Mouse (Mus musculus): ENCODE measurements at regions not wholly inside any gene's neighbourhood (a gene's known extent, or its start where the extent isn't known, plus 50 kb on each side); places are given as distances from the start of the nearest gene placed in this dataset.
A peak's percentile ranks its signal among the peaks of the same experiment; 100 is the strongest.
"Not testable (repeated sequence)": the region's sequence is repeated elsewhere in the genome, so short reads cannot be mapped to it uniquely, and the experiment has no call there.

- H3K4me1 ChIP-seq (replicated peaks; ENCODE audit: insufficient read depth, low read length), result no peaks in the 10 kb centered on the region
- H3K9ac ChIP-seq (ENCODE audit: low read depth, low read length), result no peak overlapping the region
- DNase-seq (ENCODE audit: low spot score), result no peak
- no peaks in the 10 kb centered on the region for H3K36me3 ChIP-seq (ENCODE audit: insufficient read depth, low read length)
- no peak overlapping the region for H3K27ac ChIP-seq
- WGBS, result 84% methylated on average over 4 of the region's 4 CpGs
- ATAC-seq (replicated peaks; ENCODE audit: low FRiP score, low read depth), result no peak
- no peaks in the 10 kb centered on the region for H3K9me3 ChIP-seq (replicated peaks; ENCODE audit: low read length)
- TF ChIP-seq CTCF (IDR thresholded peaks at IDR 0.05; ENCODE audit: low read depth), result no peak
- no peaks in the 10 kb centered on the region for H3K27me3 ChIP-seq (ENCODE audit: insufficient read depth, low read length)
- no peak overlapping the region for H3K4me3 ChIP-seq (replicated peaks; ENCODE audit: low read depth, low read length)
- no peak overlapping the region for H3K4me2 ChIP-seq (ENCODE audit: low read length)
Observed at GRCm38 (mm10) chr14:71561906-71562305, 929.7 kb downstream of the Gm9195 start.

DNA sequence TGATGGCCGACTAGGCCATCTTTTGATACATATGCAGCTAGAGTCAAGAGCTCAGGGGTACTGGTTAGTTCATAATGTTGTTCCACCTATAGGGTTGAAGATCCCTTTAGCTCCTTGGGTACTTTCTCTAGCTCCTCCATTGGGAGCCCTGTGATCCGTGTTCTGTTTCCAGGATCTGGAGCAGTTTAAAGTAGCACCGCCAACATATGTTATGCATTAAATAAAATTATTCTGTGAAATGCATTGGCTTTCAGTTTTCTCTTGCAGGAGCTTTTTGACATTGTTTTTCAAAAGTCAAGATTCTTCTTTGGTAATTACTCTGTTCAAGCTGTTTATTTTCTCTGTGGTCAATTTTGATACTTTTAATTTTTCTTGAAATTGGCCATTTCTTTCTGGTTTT, 937.3 kb downstream of the Gm9195 start:
- H3K4me3 ChIP-seq (replicated peaks; ENCODE audit: low read depth, low read length); H3K27me3 ChIP-seq (ENCODE audit: insufficient read depth, low read length); H3K27ac ChIP-seq; H3K4me2 ChIP-seq (ENCODE audit: low read length); ATAC-seq (replicated peaks; ENCODE audit: low FRiP score, low read depth); H3K9me3 ChIP-seq (replicated peaks; ENCODE audit: low read length); H3K36me3 ChIP-seq (ENCODE audit: insufficient read depth, low read length); H3K9ac ChIP-seq (ENCODE audit: low read depth, low read length); DNase-seq (ENCODE audit: low spot score); H3K4me1 ChIP-seq (replicated peaks; ENCODE audit: insufficient read depth, low read length): not testable (repeated sequence)
- WGBS, result 90% methylated on average over 2 of the region's 3 CpGs

GRCm38 (mm10) chr14:71543580-71543979, 943.9 kb upstream of the Fam160b2 start:
- Histone ChIP-seq H3K9ac (ENCODE audit: low read depth, low read length) (no peak overlapping the region), H3K36me3 (ENCODE audit: insufficient read depth, low read length) (no peaks in the 10 kb centered on the region), H3K4me1 (replicated peaks; ENCODE audit: insufficient read depth, low read length) (no peaks in the 10 kb centered on the region), H3K4me2 (ENCODE audit: low read length) (no peak overlapping the region), H3K4me3 (replicated peaks; ENCODE audit: low read depth, low read length) (no peak overlapping the region), H3K27ac (no peak overlapping the region), H3K27me3 (ENCODE audit: insufficient read depth, low read length) (no peaks in the 10 kb centered on the region), H3K9me3 (replicated peaks; ENCODE audit: low read length) (no peaks in the 10 kb centered on the region)
- ATAC-seq (replicated peaks; ENCODE audit: low FRiP score, low read depth), result no peak
- TF ChIP-seq CTCF (IDR thresholded peaks at IDR 0.05; ENCODE audit: low read depth), result no peak
- DNase-seq (ENCODE audit: low spot score), result no peak
- WGBS, result 86% methylated on average over 3 of the region's 3 CpGs

DNA sequence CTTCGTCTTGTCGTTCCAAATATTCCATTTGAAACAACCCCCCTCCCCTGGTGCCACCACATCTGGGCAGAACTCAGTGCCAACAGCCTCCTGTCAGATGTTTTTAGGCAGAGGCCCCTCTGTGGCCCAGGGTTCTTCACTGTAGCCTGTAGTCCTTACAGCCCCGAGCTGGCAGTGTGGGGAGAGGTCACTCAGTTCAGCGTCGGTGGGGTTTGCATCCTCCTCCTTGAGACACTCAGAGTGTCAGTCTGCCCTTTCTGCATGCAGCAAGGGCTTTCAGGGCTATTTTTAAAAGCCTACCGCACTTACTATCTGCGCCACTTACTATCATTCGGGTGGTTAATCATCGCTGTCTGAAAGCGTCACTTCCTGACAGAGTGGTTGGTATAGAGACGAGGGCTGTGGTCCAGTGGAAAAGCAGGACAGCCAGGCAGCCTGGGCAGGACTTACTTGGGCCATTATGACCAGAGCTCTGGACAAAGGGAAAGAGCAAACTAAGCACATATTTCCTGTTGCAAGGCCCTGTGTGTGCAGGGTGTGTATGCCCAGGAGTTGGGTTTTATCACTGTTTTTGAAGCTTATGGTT, 932.5 kb upstream of the Fam160b2 start:
- no peak overlapping the region for H3K27ac ChIP-seq
- WGBS, result 55% methylated on average over 11 of the region's 11 CpGs
- H3K36me3 ChIP-seq (ENCODE audit: insufficient read depth, low read length), result no peaks in the 10 kb centered on the region
- no peak overlapping the region for H3K4me3 ChIP-seq (replicated peaks; ENCODE audit: low read depth, low read length)
- H3K4me1 ChIP-seq (replicated peaks; ENCODE audit: insufficient read depth, low read length), result no peaks in the 10 kb centered on the region
- H3K4me2 ChIP-seq (ENCODE audit: low read length), result no peak overlapping the region
- no peaks in the 10 kb centered on the region for H3K27me3 ChIP-seq (ENCODE audit: insufficient read depth, low read length)
- no peak for ATAC-seq (replicated peaks; ENCODE audit: low FRiP score, low read depth)
- DNase-seq (ENCODE audit: low spot score), result no peak
- H3K9me3 ChIP-seq (replicated peaks; ENCODE audit: low read length), result no peaks in the 10 kb centered on the region
- TF ChIP-seq CTCF (IDR thresholded peaks at IDR 0.05; ENCODE audit: low read depth), result no peak
- no peak overlapping the region for H3K9ac ChIP-seq (ENCODE audit: low read depth, low read length)

GRCm38 (mm10) chr14:71531298-71531697, 931.7 kb upstream of the Fam160b2 start:
- H3K4me3 ChIP-seq (replicated peaks; ENCODE audit: low read depth, low read length), result no peak overlapping the region
- no peak overlapping the region for H3K4me2 ChIP-seq (ENCODE audit: low read length)
- no peaks in the 10 kb centered on the region for H3K36me3 ChIP-seq (ENCODE audit: insufficient read depth, low read length)
- no peak for DNase-seq (ENCODE audit: low spot score)
- ATAC-seq (replicated peaks; ENCODE audit: low FRiP score, low read depth), result no peak
- H3K4me1 ChIP-seq (replicated peaks; ENCODE audit: insufficient read depth, low read length), result no peaks in the 10 kb centered on the region
- no peaks in the 10 kb centered on the region for H3K27me3 ChIP-seq (ENCODE audit: insufficient read depth, low read length)
- TF ChIP-seq CTCF (IDR thresholded peaks at IDR 0.05; ENCODE audit: low read depth), result no peak
- no peak overlapping the region for H3K27ac ChIP-seq
- H3K9me3 ChIP-seq (replicated peaks; ENCODE audit: low read length), result no peaks in the 10 kb centered on the region
- no peak overlapping the region for H3K9ac ChIP-seq (ENCODE audit: low read depth, low read length)
- 63% methylated on average over 2 of the region's 2 CpGs for WGBS

- peak; percentile 55 for TF ChIP-seq CTCF (IDR thresholded peaks at IDR 0.05; ENCODE audit: low read depth)
- Histone ChIP-seq H3K27ac (no peak overlapping the region), H3K4me3 (replicated peaks; ENCODE audit: low read depth, low read length) (no peak overlapping the region), H3K36me3 (ENCODE audit: insufficient read depth, low read length) (no peaks in the 10 kb centered on the region), H3K9ac (ENCODE audit: low read depth, low read length) (no peak overlapping the region), H3K4me2 (ENCODE audit: low read length) (no peak overlapping the region), H3K4me1 (replicated peaks; ENCODE audit: insufficient read depth, low read length) (no peaks in the 10 kb centered on the region), H3K27me3 (ENCODE audit: insufficient read depth, low read length) (no peaks in the 10 kb centered on the region), H3K9me3 (replicated peaks; ENCODE audit: low read length) (no peaks in the 10 kb centered on the region)
- ATAC-seq (replicated peaks; ENCODE audit: low FRiP score, low read depth), result no peak
- WGBS, result 72% methylated on average over 6 of the region's 6 CpGs
- peak; percentile 19 for DNase-seq (ENCODE audit: low spot score)
Observed at GRCm38 (mm10) chr14:71530421-71530820, 930.8 kb upstream of the Fam160b2 start.

- ATAC-seq (replicated peaks; ENCODE audit: low FRiP score, low read depth) (no peak), DNase-seq (ENCODE audit: low spot score) (no peak)
- Histone ChIP-seq H3K36me3 (ENCODE audit: insufficient read depth, low read length) (no peaks in the 10 kb centered on the region), H3K9me3 (replicated peaks; ENCODE audit: low read length) (no peaks in the 10 kb centered on the region), H3K4me2 (ENCODE audit: low read length) (no peak overlapping the region), H3K4me1 (replicated peaks; ENCODE audit: insufficient read depth, low read length) (no peaks in the 10 kb centered on the region), H3K9ac (ENCODE audit: low read depth, low read length) (no peak overlapping the region), H3K27ac (no peak overlapping the region), H3K27me3 (ENCODE audit: insufficient read depth, low read length) (no peaks in the 10 kb centered on the region), H3K4me3 (replicated peaks; ENCODE audit: low read depth, low read length) (no peak overlapping the region)
- 20% methylated on average over 2 of the region's 2 CpGs for WGBS
- no peak for TF ChIP-seq CTCF (IDR thresholded peaks at IDR 0.05; ENCODE audit: low read depth)
Observed at GRCm38 (mm10) chr14:71518541-71518940, 918.9 kb upstream of the Fam160b2 start.

Measured in kidney, postnatal 0 days (tissue).